8 mouse cellular contexts compared by ENCODE assay signal in genomic region chr10:21994431-21994914, GRCm38 (mm10).
DNase-seq lines count a peak whose midpoint lies in the region; ATAC-seq lines count a peak whose summit lies in the region.

No protein-coding gene starts in this region.

- ATAC-seq in hindbrain, embryonic 13.5 days (ENCODE audit: low FRiP score) = peak; percentile 97

- H3K27me3 ChIP-seq in hindbrain, embryonic 13.5 days = peaks cover 30% of the 10 kb centered on the region

- WGBS in hindbrain, embryonic 13.5 days = under 1% methylated on average over 38 of the region's 40 CpGs

- peak overlapping the region; percentile 98 for H3K4me2 ChIP-seq in hindbrain, embryonic 13.5 days

- peak overlapping the region; percentile 60 for H3K4me3 ChIP-seq in hindbrain, embryonic 13.5 days

- peaks cover 44% of the 10 kb centered on the region for H3K4me1 ChIP-seq in hindbrain, embryonic 13.5 days (replicated peaks)

- peak overlapping the region; percentile 82 for H3K9ac ChIP-seq in hindbrain, embryonic 13.5 days

- DNase-seq in R1 (ENCODE audit: low read depth, low spot score) = peak; percentile 91
- peak; percentile 98 for DNase-seq in cerebellum, postnatal 14 days
- peak; percentile 92 to 96 for DNase-seq in frontal cortex, postnatal 14 days (ENCODE audit: low spot score in 2 of 2)
- peak; percentile 85 to 93 for DNase-seq in layer of hippocampus, postnatal 25 days (ENCODE audit: extremely low spot score in 1 of 2, low spot score in 1 of 2)
- peak; percentile 99 for DNase-seq in lung, postnatal 14 days
- DNase-seq in ovary, postnatal 36 days (ENCODE audit: low spot score) = peak; percentile 98
- DNase-seq in thymus, postnatal 14 days = peak; percentile 99

- H3K36me3 ChIP-seq in hindbrain, embryonic 13.5 days = peaks cover 25% of the 10 kb centered on the region

- peak overlapping the region; percentile 73 for H3K27ac ChIP-seq in hindbrain, embryonic 13.5 days

- no peaks in the 10 kb centered on the region for H3K9me3 ChIP-seq in hindbrain, embryonic 13.5 days

Comparison
In these comparisons a context has a peak if more than half of its experiments do, and no peak if none do; other contexts are left out.
1. Peak in every context shown above with its lines: DNase-seq, ATAC-seq, H3K4me3 ChIP-seq and H3K27ac ChIP-seq.